Mouse (Mus musculus): ENCODE measurements around the gene Slc16a2.

Slc16a2 gene

DNA sequence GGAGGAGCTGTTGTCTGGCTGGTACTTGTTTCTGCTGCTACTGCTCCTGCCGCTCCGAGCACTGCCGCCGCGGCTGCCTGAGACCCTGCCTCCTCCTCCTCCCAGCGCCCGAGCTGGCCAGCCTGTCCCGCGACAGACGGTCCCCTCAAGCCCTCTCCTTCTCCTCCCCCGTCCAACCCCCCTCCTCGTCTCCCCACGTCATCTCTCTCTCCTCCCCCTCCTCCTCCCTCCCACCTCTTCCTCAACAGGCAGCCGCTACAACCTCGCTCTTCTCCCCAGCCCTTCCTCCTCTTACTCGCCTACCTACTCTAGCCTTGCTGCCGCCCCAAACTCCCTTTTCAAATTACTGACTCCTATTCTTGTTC is at the start of gene Slc16a2:
Gene Slc16a2 (minus strand): TSS at position 152 of the 365 bp plus-strand sequence.
- ChIA-PET POLR2A (interaction anchor here in 1 of 4 experiments (0.9 to 1.0 kb wide), 2 partner anchors 17 to 159 kb away, joined by 3 read pairs; partner anchors contain the start of gene Rlim), CTCF (no interaction called here)

GRCm38 (mm10) chrX:103863502-103863901 is 41.7 kb upstream of the Slc16a2 start:
- ChIA-PET CTCF (no interaction called here), POLR2A (no interaction called here)

- CTCF ChIA-PET, result no interaction called here
Measured at GRCm38 (mm10) chrX:103862877-103863276, 41.1 kb upstream of the Slc16a2 start.

GRCm38 (mm10) chrX:103845266-103845665 is 23.5 kb upstream of the Slc16a2 start:
- POLR2A ChIA-PET, result no interaction called here

More at GRCm38 (mm10) chrX:103862877-103863276, 41.1 kb upstream of the Slc16a2 start:
- POLR2A ChIA-PET, result no interaction called here

GRCm38 (mm10) chrX:103828836-103829235 is 7.1 kb upstream of the Slc16a2 start:
- ChIA-PET POLR2A (no interaction called here), CTCF (no interaction called here)

More at GRCm38 (mm10) chrX:103845266-103845665, 23.5 kb upstream of the Slc16a2 start:
- CTCF ChIA-PET, result no interaction called here

- ChIA-PET POLR2A (interaction anchor here in 1 of 4 experiments (0.9 to 1.0 kb wide), 2 partner anchors 18 to 159 kb away, joined by 3 read pairs; partner anchors contain the start of gene Rlim), CTCF (no interaction called here)
Measured at GRCm38 (mm10) chrX:103822271-103822811, 558 bp upstream of the Slc16a2 start.

DNA sequence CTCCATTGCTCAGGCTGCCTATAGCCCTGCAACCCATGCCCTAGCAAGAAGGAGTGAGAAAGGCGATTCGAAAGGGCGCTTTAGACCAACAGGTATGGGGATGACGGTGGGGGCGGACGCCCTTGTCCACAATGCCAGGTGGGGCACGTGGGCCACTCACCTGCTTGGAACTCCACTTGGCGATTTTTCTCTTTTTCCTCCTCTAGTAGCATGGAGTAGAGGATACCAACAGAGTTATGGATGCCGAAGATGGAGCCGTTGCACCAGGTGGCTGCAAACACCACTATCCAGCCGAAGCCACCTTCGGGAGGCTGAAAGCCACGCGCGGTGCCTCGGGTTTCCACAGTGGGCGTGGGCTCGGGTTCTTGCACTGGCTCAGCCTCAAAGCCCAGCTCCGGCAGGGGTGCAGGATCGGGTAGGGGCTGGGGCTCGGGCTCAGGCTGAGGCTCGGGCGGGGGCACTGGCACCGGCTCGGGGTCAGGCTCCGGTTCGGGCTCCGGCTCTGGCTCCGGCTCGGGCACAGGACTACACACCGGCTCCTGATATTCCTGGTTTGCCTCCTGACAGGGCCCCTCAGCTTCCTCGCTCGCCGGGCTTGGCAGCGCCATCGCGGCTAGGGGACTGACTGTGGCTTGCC is 470 bp downstream of the Slc16a2 start:
- ChIA-PET POLR2A (interaction anchor here in 1 of 4 experiments (1.0 kb wide), 1 partner anchor 17 kb away, joined by 3 read pairs; no protein-coding TSS in a partner anchor), CTCF (no interaction called here)

- CTCF ChIA-PET, result no interaction called here
Measured at GRCm38 (mm10) chrX:103820307-103821194, 1.2 kb downstream of the Slc16a2 start.

DNA sequence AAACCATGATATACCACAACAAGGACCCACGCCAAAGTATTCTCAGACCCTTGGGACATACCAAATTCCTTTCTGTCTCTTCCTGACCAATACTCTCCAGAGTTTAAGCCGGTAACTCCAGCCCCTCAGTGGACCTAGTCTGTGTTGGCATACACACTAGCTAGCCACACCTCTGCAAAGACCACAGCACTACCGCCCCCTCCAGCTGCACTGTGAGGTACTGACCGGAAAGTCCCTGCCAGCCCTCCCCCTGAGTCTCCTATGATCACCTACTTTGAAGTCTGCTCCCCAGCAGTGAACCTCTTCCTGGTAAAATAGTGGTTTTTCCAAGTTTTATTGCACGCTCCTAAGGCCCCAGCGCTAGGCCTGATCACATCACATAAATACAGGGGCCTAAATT is 2.5 kb downstream of the Slc16a2 start:
- ChIA-PET CTCF (no interaction called here), POLR2A (no interaction called here)

More at GRCm38 (mm10) chrX:103820307-103821194, 1.2 kb downstream of the Slc16a2 start:
- POLR2A ChIA-PET, result interaction anchor here in 1 of 4 experiments (1.1 kb wide), 1 partner anchor 10 kb away, joined by 4 read pairs; no protein-coding TSS in a partner anchor

DNA sequence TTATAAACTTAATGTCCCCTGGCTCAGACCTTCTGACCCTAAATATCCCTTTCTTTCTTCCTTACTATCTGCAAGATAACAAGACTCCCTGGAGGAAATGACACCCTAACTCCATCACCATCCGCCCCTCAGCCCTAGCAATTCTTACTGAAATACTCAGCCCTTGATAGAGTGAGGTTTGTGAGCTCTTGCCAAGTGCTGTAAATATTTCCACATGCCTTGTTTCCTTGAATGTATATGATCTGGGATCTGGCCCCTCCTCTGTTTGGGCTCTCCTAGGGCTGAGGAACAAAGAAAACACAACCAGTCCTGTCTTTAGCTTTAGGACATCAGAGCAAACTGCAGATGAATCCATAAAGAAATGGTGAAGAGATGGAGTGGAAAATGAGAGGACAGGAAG is 9.1 kb downstream of the Slc16a2 start:
- CTCF ChIA-PET, result no interaction called here
- POLR2A ChIA-PET, result no interaction called here

DNA sequence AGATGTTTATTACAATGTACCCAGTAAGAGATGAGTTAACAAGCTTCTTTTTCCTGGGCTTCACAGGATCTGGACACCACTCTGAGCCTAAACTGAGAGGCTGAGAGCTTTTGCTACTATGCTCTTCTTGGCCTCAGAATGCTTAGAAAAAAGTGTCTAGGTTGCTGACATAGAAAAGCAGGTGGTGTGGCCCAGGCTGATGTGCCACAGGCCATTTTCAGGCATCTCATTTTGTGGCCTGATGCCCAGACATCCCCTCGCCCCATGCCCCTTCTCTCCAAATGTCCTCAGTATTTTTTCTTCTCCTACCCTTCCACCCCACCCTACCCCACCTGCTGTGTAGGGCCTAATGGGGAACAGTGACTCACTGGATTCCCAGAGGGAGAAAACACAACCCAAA is 11.3 kb downstream of the Slc16a2 start:
- POLR2A ChIA-PET, result interaction anchor here in 1 of 4 experiments (1.1 kb wide), 1 partner anchor 10 kb away, joined by 4 read pairs; no protein-coding TSS in a partner anchor
- CTCF ChIA-PET, result no interaction called here

- ChIA-PET CTCF (no interaction called here), POLR2A (no interaction called here)
Measured at GRCm38 (mm10) chrX:103806373-103806772, 15.4 kb downstream of the Slc16a2 start.

DNA sequence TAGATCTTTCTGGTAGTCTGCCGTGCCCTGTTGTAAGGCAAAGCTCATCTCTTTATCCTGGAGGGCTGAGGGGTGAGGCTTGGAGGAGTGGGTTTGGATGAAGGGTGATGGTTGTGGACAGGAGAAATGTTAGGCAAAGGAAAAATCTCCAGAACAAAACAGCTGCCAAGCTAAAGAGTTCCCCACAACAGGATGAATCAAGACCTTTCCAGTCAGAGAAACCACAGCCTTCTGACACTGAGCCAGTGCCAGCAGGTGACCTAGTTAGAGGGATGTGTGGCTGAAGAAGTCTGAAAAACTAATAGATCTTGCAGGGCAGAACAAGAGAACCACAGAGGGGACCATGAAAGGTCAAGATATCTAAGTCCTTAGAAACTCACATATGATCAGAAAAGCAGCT is 24.8 kb downstream of the Slc16a2 start:
- POLR2A ChIA-PET, result interaction anchor here in 1 of 4 experiments (0.6 kb wide), 1 partner anchor 115 kb away, joined by 4 read pairs; no protein-coding TSS in a partner anchor
- CTCF ChIA-PET, result no interaction called here

DNA sequence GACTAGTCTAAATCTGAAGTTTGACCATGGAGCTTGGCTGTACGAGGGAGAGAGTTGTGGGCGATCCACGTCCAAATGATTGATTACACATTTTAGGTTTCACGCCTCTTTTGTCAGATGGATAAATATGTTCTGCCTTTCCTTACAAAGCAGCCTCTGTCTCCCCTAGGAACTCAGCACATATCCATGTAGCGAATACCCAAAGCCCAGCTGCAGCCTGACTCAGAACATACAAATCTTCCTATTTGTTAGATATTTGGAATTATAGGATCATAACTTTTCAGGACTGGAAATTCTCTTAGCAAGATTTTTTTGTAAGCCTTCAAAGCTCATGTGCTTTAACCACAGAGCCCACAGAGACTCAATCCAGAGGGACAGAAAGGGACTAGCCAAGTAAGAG is 26.3 kb downstream of the Slc16a2 start:
- ChIA-PET CTCF (no interaction called here), POLR2A (no interaction called here)

DNA sequence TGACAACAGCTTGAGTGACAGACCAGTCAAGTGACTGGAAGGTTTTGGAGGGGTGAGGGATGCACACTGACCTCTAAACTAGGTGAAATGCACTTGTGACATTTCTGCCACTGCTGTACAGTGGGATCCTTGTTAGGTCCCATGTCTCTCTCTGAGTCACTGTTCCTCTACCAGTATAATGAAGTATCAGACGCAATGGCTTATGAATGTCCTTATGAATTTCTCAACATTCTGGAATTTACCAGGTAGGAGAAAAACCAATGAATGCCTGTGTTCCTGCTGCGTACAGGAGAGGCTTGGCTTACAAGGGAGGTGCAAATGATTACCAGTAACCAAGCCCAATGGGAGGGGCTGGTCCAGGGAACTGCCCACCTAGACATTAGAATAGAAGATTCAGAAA is 30.5 kb downstream of the Slc16a2 start:
- POLR2A ChIA-PET, result no interaction called here

DNA sequence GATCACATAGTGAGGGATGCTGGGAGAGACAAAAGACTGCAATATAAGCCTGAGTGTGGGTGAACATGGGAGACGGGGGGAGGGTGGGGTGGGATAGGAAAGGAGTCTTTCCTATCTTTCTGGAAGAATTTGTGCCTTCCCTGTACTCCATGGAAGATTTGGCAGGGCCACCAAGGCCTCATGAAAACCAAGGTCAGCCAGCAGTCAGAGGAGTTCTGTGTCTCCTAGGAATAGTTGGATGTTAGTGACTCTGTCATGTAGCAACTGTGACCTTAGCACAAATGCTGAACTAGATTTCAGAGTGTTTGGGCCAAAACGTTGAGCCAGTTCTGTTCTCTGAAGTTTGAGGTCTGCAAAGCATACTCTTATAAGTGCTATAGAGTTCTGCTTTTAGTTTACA is 36.1 kb downstream of the Slc16a2 start:
- ChIA-PET POLR2A (no interaction called here), CTCF (no interaction called here)

More for the DNA sequence above, 30.5 kb downstream of the Slc16a2 start:
- CTCF ChIA-PET, result no interaction called here

DNA sequence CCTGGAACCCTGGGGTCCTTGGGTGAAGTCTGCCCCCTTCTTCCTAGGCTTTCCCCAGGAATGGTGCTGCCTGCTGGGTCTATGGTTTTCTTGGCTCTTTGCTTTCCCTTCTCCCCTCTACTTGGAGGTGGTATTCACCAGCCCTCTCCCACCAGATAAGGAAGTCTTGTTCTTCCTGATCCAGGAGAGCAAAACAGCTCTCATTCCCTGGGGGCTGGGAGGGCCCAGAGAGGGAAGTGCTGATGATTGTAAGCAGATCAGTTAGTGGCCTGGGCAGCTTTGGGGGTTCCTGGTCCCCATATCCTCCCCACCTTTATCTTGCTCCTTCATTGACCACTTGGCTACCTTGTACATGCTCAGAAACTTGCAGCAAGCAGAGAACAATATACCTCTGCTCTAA is 45.4 kb downstream of the Slc16a2 start:
- POLR2A ChIA-PET, result no interaction called here
- CTCF ChIA-PET, result no interaction called here

- CTCF ChIA-PET, result interaction anchor here in 1 of 4 experiments (0.5 kb wide), 1 partner anchor 253 kb away, joined by 5 read pairs; no protein-coding TSS in a partner anchor
Measured at GRCm38 (mm10) chrX:103746197-103746596, 75.6 kb downstream of the Slc16a2 start.

DNA sequence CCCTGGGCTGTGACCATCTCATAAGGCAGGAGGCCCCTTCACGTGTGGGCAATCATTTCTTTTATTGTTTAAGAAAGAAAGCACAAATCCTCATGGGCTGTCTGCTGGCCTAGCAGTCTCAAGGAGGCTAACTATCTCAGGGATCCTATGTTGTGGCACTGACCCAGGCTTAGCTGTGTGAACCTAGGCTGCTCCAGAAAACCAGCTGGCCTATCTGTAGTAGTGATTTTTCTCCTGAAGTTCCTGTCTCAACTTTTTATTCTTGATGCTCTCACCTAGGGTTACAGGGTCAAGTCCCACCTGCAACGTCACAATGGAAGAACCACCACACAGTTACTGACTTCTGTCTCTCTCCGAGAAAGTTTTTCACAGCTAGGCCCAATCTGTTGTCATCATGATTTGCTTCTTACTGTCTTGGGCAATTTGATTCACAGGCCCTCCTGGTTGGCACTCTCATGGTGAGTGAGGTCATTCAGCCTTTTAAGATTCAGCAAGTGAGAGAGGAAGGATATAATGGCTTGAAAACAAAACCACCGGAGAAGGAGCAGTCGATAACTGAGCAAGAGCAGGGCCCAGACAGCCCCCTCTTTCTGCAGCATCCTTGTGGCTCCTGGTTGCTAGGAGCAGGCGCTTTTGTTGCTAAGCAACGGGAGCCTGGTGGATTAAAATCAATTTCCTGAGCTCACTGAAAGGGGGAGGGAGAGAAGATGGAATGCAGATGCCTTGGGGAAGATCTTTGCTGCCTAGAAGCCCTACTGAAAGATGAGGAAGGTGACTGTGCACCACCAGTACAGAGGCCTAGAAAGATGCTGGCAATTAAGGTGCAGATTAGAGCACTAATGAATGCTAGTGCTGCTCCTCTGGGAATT is 77.4 kb downstream of the Slc16a2 start:
- ChIA-PET POLR2A (interaction anchor here in 1 of 4 experiments (0.6 kb wide), 1 partner anchor 230 kb away, joined by 3 read pairs; no protein-coding TSS in a partner anchor), CTCF (no interaction called here)

More at GRCm38 (mm10) chrX:103746197-103746596, 75.6 kb downstream of the Slc16a2 start:
- POLR2A ChIA-PET, result no interaction called here

DNA sequence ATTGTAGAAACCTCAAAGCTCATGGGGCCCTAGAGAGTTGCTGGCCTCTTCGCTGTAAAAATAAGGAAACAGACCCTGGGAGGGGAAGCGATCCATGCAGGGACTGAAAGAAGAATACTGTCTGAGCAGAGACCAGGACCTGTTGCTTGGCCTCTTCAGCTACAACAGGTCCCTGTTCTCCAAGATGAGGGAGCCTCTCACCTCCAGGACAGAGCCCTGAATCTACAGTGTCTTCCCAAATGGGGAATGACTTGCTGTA is 79.8 kb downstream of the Slc16a2 start:
- ChIA-PET POLR2A (no interaction called here), CTCF (no interaction called here)
